Mouse (Mus musculus): ENCODE measurements at regions not wholly inside any gene's neighbourhood (a gene's known extent, or its start where the extent isn't known, plus 50 kb on each side); places are given as distances from the start of the nearest gene placed in this dataset.

DNA sequence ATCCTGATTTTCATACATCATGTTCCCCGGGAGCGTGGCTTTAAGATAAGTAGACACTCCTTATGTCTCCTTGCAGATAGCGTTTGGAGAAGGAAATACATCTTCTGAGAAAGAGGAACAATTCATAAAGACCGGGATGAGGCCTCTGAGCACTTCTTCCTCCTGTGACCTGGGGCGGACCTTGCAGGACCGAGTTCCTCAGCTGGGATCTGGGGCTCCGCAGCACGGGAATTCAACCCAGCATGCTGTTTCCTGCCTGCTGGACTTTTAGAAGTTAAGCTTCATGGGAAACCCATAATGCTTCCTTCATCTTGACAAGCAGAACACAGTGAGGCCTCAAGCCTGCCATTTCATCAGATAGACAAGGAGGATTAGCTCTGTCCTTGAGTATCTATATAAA is 491.4 kb downstream of the Fam19a5 start:
- DNase-seq (ENCODE audit: low read depth, low spot score): no peak

DNA sequence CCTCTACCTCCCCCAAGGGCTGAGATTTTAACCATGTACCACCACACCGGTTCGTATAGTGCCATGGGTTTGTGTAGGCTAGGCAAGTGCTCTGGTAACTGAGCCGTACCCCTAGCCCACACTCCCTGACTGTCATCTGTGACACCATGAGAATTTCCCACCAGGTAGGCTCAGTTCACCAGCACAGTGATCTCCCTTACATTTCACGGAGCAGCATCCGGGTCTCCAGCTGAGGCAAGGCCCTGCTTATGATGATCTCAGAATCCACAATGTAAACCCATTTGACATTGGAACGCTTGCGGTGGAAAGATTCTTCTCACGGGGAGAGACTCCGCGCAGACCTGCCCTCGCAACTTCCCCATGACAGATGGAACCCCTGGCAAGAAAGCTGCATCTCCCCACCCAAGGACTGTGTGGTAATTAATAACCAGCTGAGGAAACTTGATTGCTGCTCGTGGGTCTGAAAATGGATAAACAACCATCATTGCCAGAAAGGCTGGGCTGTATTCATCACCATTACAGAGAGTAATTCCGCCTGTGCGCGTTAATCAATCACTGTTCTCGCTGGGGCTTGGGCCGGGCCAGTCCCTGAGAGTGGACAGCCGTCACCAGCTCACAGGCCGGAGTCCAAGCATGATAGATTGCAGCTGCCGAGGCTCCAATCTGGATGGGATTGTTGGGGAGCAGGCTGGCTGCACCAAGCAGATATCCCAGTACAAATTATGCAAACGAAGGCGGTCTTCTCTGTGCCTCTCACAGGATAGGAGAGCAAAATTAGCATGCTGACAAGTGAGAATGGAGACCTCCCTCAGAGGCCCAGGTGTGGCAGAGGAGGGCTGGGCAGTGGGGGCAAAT is 492.3 kb downstream of the Fam19a5 start:
- no peak for DNase-seq (ENCODE audit: low read depth, low spot score)

DNA sequence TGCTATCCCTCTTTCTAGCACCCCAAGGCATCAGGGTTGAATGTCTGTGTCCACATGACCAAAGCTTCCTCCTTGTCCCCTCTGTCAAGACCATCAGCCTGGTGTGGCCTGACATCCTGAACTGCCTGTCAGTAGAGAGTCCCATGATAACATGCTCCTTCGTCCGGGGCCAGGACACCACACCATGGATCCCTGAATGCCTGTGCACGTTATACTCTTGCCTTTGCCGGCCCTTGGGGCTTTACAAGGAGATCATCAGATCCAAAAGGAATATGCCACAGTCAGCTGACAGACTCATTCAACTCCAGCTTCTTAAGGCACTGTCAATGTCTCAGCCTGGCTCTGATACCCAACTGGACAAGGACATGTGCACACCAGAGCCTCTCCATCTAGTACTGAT is 493.5 kb downstream of the Fam19a5 start:
- no peak for DNase-seq (ENCODE audit: low read depth, low spot score)

DNA sequence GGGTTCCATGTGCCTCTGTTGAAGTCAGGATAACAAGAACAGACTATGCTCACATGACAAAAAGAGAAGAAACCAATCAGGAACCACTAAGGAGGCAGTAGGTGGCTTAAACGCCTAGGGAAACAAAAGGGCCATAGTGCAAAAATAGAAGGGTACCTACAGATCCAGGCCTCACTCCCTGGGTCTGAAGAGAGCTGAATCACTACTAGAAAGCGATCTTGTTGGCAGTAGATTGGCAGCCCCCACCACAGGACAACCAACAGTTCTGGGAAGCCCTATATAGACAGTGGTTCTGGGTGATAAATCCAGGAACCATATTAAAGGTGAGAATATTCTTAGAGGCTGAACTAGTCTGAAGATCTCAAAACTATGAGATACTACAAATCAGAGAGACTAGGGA is 498.7 kb downstream of the Fam19a5 start:
- DNase-seq (ENCODE audit: low read depth, low spot score): no peak

DNA sequence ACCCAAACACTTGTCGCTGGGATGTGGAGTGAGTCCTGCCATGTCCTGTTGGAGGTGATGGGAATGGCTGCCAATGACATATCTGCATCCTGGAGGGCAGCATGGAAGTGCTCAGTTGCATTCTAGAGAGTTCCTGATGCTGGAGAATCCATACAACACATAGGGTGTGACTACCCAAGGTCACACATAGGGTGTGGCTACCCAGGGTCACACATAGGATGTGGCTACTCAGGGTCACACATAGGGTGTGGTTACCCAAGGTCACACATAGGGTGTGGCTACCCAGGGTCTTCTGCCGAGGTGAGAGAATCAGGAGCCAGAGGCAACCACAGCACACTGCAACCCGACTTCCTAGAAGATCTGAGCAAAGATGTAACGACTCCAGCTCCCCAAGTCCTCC is 514.0 kb downstream of the Fam19a5 start:
- DNase-seq (ENCODE audit: low read depth, low spot score): peak; percentile 66

DNA sequence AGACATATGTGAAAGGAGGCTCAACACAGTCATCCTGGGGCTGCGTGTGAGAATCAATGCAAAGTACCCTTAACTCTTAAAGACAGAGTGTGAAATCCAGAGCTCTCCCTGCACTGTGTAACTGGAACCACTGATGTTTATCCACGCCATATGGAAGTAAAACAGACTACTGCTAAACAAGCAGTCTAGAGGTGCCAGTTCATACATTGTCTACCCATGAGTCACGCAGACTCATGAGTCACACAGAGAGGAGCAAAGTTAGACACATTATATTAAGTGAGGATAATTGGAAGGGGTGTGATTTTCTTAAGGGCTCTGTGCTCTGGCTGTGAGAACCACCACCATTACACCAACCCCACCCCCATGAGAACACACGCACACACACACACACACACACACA is 516.8 kb downstream of the Fam19a5 start:
- DNase-seq (ENCODE audit: low read depth, low spot score): no peak

DNA sequence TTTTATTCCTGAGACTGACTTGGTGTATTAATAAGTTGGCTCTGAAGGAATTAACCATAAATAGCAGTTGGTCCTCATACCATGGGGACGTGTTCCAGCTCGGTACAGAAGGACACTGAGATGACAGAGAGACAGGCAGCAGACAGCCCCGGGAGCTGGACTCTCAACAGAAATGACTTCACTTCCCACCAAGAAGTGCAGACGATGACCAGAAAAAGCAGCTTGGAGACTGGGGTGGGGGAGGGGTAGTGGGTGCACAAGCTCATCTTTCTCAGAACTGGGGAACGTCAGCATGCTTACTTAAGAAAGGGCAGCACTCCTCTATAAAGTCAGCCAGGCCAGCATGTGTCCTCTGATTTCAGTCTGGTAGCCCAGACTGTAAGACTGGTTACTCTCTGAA is 518.9 kb downstream of the Fam19a5 start:
- DNase-seq (ENCODE audit: low read depth, low spot score): no peak

DNA sequence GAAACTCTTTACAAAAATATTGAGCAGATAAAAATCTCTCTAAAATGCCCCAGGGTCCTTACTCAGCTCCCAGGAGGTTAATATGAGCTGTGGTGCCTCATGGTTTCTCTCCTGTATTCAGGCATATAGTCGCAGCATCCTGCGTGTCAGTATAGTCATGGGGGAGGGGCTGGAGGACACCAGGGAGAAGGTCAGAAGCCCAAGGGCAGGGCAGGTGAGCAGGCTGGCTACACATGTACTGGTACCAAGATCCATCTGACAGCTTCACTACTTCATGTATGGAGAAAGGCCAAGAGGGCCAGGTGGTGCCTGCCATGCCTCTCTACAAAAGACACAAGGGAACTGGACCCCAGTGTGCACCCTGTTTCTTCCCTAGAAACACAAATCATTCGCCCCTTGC is 524.4 kb downstream of the Fam19a5 start:
- no peak for DNase-seq (ENCODE audit: low read depth, low spot score)

DNA sequence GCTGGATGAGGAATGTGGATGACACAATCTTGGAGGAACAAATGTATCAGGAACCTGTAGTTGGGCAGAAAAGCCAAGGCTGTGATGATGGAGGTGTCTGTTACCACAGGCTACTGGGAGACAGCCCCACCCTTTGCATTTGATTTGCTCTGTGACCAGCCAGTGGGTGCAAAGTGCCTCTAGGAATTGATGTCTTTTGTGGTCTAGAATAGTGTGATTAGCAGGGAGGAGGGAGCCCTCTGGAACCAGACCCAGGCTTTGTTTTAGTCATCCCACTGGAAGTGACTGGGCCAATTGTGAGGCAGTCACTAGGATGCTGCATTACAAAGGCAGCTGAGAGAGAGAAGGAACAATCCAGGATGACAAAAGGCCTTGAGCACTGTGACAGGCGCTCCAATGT is 527.4 kb upstream of the Zdhhc25 start:
- peak; percentile 5 for DNase-seq (ENCODE audit: low read depth, low spot score)

DNA sequence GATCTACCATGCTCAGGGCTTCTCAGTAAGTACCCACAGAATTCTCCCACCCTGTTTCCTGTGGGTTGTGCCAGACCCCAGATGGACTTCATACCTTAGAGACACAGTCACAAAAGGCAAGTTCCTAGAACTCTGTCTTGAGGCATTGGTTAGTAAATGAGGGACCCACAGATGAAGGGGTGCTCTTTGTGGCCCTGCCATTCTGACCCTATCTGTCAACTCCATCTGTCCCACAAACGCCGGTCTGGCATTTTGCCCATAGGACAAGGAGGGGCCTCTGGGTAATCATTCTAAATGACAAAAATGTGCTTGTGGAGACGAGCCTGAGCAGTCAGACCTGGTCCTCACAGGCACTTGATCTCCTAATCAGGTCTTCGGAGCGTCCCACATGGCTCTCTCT is 516.2 kb upstream of the Zdhhc25 start:
- DNase-seq (ENCODE audit: low read depth, low spot score): no peak

DNA sequence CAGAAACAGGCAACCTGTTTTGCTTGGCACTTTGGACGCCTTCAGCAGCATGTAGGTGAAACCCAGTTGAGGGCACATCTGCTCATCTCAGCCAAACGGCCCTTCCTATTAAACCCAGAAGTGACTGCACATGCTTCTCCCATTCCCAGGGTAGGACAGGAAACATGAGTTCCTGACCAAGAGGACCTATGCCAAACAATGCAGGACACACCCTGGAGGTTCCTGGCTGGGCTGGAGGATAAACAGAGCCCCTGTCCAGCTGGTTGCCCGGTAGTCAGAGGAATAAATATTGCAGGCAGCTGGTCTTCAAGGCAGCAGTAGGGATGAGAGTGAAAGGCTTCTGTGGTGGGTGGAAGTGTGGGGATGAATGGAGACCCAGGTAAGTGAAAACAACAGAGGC is 514.5 kb upstream of the Zdhhc25 start:
- no peak for DNase-seq (ENCODE audit: low read depth, low spot score)

DNA sequence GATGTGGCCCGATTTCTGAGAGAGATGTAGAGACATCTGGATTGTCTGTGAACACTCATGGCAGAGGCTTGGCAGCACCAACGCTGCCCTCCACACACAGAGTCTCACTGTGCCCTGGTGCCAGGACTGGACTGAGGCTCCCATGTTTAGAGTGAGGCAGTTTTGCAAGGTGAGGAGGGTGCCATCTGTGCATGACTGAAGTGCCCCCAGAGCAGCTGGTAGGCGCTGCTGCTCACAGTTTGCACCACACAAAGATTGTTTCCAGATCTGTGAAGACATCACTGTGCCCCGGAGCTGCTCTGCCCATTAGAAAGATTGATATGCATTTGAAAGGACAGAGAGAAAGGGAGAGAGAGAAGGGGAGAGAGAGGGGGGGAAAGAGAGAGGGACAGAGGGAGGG is 510.6 kb upstream of the Zdhhc25 start:
- no peak for DNase-seq (ENCODE audit: low read depth, low spot score)

DNA sequence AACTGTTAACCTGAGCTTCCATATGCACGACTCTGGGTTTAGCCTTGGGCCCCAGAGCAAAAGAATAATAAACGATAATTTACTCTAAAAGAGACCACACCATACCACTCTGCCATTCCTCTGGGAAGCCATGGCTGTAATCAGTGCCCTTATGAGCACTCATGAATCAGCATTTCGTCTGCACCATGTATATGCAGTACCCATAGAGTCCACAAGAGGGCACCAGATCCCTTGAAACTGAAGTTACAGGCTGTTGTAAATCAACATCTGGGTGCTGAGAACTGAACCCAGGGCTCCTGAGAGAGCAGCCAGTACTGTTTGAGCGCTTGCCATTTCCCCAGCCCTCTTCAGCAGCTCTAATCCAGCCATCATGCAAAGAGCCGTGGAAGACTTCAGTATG is 508.7 kb upstream of the Zdhhc25 start:
- peak; percentile 65 for DNase-seq (ENCODE audit: low read depth, low spot score)

DNA sequence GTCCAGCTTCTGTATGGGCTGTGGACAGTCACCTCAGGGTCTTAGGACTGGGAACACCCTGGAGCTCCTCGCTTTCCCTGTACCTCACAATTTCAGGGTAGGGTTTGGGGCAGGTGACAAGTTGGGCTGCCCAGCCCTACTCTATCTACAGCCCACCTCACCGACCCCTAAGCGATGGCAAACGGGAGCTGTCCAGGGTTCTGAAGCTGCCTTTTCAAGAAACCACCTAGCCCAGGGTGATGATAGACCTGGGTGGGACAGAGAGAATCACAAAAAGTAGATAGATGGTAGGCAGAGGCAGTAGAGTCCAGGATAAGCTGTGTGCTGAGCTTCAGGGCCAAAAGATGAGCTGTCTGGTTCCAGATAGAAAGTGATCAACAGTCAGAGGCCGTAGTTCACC is 479.7 kb upstream of the Zdhhc25 start:
- peak; percentile 16 for DNase-seq (ENCODE audit: low read depth, low spot score)

DNA sequence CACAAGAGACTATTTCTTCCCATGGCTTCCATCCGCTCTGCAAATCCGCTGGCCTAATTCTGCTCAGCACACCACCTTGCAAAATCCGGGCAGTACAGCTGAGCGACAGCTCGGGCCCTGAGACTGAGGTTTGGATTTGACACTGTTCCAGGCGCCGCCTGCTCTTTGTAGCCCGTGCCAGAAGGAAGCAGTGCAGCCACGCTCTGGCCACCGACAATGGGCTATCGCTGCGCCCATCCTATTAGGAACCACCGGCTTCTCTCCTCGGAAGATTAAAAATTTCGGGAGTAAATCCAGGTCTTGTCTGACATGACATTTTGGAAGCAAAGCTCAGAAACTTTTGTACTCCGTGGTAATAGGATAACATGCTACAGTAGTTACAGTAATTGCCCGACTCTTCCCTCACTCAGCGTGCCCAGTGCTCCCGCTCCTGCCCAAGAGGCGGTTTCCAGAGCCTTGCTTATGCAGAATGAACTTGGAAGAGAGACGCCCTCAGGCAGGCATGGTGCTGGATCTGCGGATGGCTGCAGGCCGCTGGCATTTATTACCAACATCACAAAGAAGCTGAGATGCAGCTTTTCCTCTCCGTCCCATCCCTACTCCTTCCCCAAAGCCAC is 476.1 kb upstream of the Zdhhc25 start:
- DNase-seq (ENCODE audit: low read depth, low spot score): no peak

DNA sequence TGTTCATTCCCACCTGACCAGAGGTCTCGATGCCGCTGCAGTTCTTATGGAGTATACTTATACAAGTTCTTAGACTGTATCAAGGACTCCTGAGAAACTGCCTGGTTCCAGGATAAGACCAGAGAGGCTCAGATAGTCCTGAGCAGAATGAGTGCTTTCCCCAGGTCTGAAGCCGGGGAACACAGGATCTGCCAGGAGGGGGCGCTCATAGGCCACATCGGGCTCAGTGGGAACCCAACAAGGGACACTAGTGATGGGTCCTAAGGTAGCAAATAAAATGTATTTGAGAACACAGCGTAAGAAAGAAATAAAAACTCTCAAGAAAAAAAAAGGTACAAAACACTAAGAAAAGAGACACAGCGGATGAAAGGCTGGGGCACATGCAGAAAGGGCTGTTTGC is 454.0 kb upstream of the Zdhhc25 start:
- peak; percentile 32 for DNase-seq (ENCODE audit: low read depth, low spot score)

DNA sequence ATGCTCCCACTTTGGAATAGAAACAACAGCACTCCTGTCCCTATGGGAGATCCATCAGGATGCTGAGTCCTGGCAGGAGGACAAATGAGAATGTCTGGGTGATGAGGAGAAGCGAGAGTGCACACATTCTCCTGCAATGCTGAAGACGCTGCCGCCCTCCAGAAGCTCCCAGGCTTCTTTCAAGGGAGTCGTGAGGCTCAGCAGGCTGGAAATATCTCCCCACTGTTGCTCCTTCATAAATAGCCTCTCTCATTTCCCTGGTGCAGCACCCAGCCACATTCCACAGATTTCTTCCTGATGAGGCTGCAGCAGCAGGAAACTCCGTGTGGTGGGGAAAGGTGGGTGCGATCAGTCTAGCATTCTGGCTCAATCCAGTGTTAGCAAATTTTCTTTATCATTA is 448.9 kb upstream of the Zdhhc25 start:
- DNase-seq (ENCODE audit: low read depth, low spot score): no peak

DNA sequence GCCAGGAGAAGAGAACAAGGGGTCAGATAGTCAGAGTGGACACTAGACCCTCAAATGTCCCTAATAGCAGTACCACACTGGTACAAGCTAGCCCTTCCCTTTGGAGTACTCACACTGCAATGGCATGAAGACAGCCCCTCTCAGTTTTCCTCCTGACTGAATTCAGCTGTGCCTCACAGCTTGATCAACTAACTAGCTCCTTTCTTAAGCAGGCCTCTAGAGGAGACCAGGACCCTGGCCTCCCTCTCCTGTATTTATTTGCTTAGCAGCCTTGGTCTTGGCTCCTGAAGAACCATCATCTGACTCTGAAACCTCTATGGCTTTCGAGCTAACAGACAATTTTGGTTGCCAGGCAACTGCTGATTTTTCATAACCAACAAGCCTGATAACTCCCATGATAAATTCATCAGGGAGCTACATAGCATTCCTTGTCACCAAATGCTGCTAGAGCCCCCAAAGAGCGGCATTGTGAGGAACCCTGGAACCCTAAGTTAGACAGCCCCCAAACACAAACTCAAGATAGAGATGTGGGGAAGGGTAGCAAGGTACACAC is 440.4 kb upstream of the Zdhhc25 start:
- DNase-seq (ENCODE audit: low read depth, low spot score): no peak

DNA sequence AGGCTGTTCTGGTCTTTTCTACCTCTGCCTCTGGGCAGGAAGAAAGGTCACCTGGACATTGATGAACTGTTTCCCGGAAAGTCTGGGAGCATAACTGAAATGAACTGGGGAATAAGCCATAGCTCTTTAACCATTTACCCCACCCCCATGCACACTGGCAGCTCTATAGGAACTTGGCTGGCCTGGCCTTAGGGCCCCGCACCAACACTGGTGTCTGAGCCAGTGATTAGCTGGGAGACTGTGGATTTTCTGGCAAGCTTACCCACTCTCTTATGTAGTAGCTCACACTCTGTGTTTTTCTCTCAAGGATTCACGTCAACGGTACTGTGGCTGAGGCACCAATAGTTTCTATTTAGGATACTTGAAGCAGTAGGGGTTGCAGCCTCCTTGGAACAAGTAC is 439.8 kb upstream of the Zdhhc25 start:
- no peak for DNase-seq (ENCODE audit: low read depth, low spot score)

DNA sequence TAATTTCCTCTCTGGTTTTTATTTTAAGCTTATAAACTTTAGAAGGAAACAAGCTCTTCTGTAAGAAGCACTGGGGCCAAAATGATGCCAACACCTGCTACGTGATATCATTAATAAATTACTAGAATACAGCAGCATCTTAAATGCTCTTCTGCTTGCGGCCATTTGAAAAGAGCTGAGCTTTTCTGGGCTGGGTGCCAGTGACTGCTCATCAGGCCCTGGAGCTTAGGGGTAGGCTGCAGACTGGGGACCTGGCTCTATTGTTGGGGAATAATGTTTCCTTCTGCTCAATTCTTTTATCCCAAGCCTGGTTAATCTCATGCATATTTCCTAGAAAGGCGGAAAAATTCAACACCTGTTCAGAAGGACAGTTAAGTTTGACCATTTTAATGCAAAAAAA is 436.7 kb upstream of the Zdhhc25 start:
- DNase-seq (ENCODE audit: low read depth, low spot score): no peak

DNA sequence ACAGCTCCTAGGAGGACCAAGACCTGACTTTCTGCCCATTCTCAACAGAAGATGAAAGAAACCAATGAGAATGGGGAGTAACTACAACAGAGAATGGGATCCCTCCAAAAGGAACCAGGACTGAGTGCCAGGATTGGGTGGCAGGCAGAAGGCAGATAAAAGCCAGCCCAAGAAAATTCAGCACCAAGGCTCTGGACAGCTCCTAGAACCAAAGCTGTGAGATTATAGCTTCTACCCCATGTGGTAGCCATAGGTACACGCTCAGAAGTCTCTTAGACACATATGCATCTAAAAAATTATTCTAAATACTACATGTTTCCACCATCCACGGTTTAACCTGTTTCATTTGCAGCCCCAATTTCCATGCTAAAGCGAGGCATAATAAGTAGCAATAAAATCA is 425.8 kb upstream of the Zdhhc25 start:
- peak; percentile 23 for DNase-seq (ENCODE audit: low read depth, low spot score)

DNA sequence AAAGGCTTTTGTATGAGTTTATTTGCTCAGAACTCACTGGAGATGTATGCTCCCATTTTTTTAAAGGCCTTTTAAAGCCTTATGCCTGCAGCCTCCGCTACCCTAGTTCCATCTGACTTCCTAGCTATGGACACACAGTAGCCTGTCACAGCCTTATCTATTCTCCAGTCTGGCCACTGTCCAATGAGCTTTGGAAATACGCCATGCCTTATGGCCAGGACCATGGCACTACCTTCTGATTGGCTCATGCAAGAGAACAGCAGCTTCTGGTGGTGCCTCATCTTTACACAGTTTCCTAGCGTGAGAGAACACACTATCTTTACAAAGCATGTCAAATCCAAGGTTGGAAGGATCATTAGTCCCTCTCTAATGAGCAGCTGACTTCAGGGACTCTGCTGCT is 424.1 kb upstream of the Zdhhc25 start:
- no peak for DNase-seq (ENCODE audit: low read depth, low spot score)

DNA sequence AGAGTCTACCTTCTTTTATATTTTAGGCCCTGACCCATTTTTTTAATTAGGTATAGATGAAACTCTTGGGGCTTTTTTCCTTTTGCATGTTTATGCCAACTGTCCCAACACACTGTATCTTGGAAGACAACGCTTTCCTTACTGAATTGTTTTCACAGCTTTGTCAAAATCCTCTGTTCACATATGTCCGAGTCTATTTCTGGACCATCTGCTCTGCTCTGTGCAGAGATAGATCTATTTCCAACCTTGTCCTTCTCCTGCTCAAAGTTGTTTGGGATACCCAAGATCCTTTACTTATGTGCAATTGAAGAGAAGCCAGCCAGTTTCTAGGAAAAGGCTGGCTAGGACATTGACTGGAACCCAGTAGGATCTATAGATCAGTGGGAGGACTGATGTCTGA is 403.6 kb upstream of the Zdhhc25 start:
- no peak for DNase-seq (ENCODE audit: low read depth, low spot score)

Data from ES-CJ7 (cell line).